Mouse (Mus musculus): ENCODE measurements around the gene Nup107. TPM values are rescaled to one million over a fixed set of nuclear protein-coding genes. Genes with fewer than 3 reads are reported as not detected.
"Not testable (repeated sequence)": the region's sequence is repeated elsewhere in the genome, so short reads cannot be mapped to it uniquely, and the experiment has no call there.

The Nup107 gene
- polyA plus RNA-seq, 1 experiment from 2014 or later: 64.8 TPM

- peaks cover 10% of the 10 kb centered on the region for H3K4me1 ChIP-seq (replicated peaks; ENCODE audit: control insufficient read depth, insufficient read depth, low read length)
- H3K27ac ChIP-seq (ENCODE audit: low read length): no peak overlapping the region
- H3K9ac ChIP-seq (ENCODE audit: low read length): no peak overlapping the region
- no peaks in the 10 kb centered on the region for H3K27me3 ChIP-seq (ENCODE audit: control insufficient read depth, insufficient read depth, low read depth, low read length)
- no peaks in the 10 kb centered on the region for H3K9me3 ChIP-seq (ENCODE audit: control insufficient read depth, low read length)
- peaks cover 37% of the 10 kb centered on the region for H3K36me3 ChIP-seq (ENCODE audit: control insufficient read depth, insufficient read depth, low read length)
- H3K4me2 ChIP-seq (ENCODE audit: low read depth, low read length): no peak overlapping the region
- ATAC-seq (ENCODE audit: low read depth): no peak
- no peak overlapping the region for H3K4me3 ChIP-seq (ENCODE audit: low read length)
These were observed 86.7 kb downstream of the Nup107 start for GRCm38 (mm10) chr10:117705806-117706205.

DNA sequence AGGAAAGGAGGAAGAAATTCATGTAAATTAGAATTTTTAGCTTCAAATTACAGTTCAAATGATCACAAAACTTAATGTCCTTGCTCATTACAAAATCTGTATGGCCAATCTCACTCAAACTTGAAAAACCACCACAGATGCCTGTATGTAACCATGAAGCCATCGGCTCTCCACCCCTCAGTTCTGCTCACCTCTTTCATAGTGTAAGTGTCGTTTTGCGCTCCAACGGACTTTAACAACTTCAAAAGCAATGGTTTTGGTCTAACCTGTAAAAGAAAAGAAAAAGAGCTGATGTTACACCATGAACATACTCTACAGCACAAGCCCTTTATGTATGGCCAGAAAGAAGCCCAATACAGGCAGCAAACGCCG, 87.6 kb downstream of the Nup107 start:
- no peaks in the 10 kb centered on the region for H3K27me3 ChIP-seq (ENCODE audit: control insufficient read depth, insufficient read depth, low read depth, low read length)
- peaks cover 10% of the 10 kb centered on the region for H3K4me1 ChIP-seq (replicated peaks; ENCODE audit: control insufficient read depth, insufficient read depth, low read length)
- H3K27ac ChIP-seq (ENCODE audit: low read length): no peak overlapping the region
- H3K9ac ChIP-seq (ENCODE audit: low read length): no peak overlapping the region
- H3K4me3 ChIP-seq (ENCODE audit: low read length): no peak overlapping the region
- peaks cover 45% of the 10 kb centered on the region for H3K36me3 ChIP-seq (ENCODE audit: control insufficient read depth, insufficient read depth, low read length)
- WGBS: 95% methylated on average over 6 of the region's 6 CpGs
- no peak overlapping the region for H3K4me2 ChIP-seq (ENCODE audit: low read depth, low read length)
- H3K9me3 ChIP-seq (ENCODE audit: control insufficient read depth, low read length): no peaks in the 10 kb centered on the region
- ATAC-seq (ENCODE audit: low read depth): no peak

GRCm38 (mm10) chr10:117704314-117704963, 88.1 kb downstream of the Nup107 start:
- ATAC-seq (ENCODE audit: low read depth); H3K27ac ChIP-seq (ENCODE audit: low read length); H3K27me3 ChIP-seq (ENCODE audit: control insufficient read depth, insufficient read depth, low read depth, low read length); H3K9ac ChIP-seq (ENCODE audit: low read length); H3K9me3 ChIP-seq (ENCODE audit: control insufficient read depth, low read length); H3K4me2 ChIP-seq (ENCODE audit: low read depth, low read length); H3K4me3 ChIP-seq (ENCODE audit: low read length); H3K4me1 ChIP-seq (replicated peaks; ENCODE audit: control insufficient read depth, insufficient read depth, low read length): not testable (repeated sequence)
- H3K36me3 ChIP-seq (ENCODE audit: control insufficient read depth, insufficient read depth, low read length): peaks cover 48% of the 10 kb centered on the region
- WGBS: 98% methylated on average over 6 of the region's 6 CpGs

DNA sequence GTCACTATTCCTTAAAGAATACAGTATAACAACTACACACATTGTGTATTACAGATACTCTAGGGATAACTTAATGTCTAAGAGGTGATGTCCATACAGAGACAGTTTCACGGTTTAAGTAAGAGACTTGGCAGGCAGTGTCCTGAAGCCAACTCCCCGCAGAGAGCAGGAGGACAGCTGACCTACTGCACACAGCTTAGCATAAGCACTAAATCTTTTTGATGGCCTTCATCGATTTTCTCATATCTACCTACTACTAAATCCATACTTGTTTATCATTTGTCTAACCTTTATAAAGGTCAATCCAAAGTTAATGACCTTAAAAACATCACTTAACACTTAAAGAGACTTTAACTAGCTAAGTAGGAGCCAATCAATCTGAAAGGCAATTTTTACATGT, 89.0 kb downstream of the Nup107 start:
- no peak for ATAC-seq (ENCODE audit: low read depth)
- Histone ChIP-seq H3K9ac (ENCODE audit: low read length) (no peak overlapping the region), H3K4me3 (ENCODE audit: low read length) (no peak overlapping the region), H3K4me2 (ENCODE audit: low read depth, low read length) (no peak overlapping the region), H3K27me3 (ENCODE audit: control insufficient read depth, insufficient read depth, low read depth, low read length) (no peaks in the 10 kb centered on the region), H3K9me3 (ENCODE audit: control insufficient read depth, low read length) (no peaks in the 10 kb centered on the region), H3K27ac (ENCODE audit: low read length) (no peak overlapping the region), H3K4me1 (replicated peaks; ENCODE audit: control insufficient read depth, insufficient read depth, low read length) (0 out of 2 replicates have a peak, but pooled peaks cover 3% of the 10 kb centered on the region), H3K36me3 (ENCODE audit: control insufficient read depth, insufficient read depth, low read length) (peaks cover 53% of the 10 kb centered on the region)
- 82% methylated on average over 3 of the region's 3 CpGs for WGBS

GRCm38 (mm10) chr10:117702024-117702833, 90.3 kb downstream of the Nup107 start:
- 94% methylated on average over 6 of the region's 6 CpGs for WGBS
- Histone ChIP-seq H3K4me1 (replicated peaks; ENCODE audit: control insufficient read depth, insufficient read depth, low read length) (0 out of 2 replicates have a peak, but pooled peaks cover 3% of the 10 kb centered on the region), H3K9ac (ENCODE audit: low read length) (no peak overlapping the region), H3K4me3 (ENCODE audit: low read length) (no peak overlapping the region), H3K9me3 (ENCODE audit: control insufficient read depth, low read length) (no peaks in the 10 kb centered on the region), H3K27ac (ENCODE audit: low read length) (no peak overlapping the region), H3K27me3 (ENCODE audit: control insufficient read depth, insufficient read depth, low read depth, low read length) (no peaks in the 10 kb centered on the region), H3K4me2 (ENCODE audit: low read depth, low read length) (no peak overlapping the region), H3K36me3 (ENCODE audit: control insufficient read depth, insufficient read depth, low read length) (peaks cover 61% of the 10 kb centered on the region)
- no peak for ATAC-seq (ENCODE audit: low read depth)

DNA sequence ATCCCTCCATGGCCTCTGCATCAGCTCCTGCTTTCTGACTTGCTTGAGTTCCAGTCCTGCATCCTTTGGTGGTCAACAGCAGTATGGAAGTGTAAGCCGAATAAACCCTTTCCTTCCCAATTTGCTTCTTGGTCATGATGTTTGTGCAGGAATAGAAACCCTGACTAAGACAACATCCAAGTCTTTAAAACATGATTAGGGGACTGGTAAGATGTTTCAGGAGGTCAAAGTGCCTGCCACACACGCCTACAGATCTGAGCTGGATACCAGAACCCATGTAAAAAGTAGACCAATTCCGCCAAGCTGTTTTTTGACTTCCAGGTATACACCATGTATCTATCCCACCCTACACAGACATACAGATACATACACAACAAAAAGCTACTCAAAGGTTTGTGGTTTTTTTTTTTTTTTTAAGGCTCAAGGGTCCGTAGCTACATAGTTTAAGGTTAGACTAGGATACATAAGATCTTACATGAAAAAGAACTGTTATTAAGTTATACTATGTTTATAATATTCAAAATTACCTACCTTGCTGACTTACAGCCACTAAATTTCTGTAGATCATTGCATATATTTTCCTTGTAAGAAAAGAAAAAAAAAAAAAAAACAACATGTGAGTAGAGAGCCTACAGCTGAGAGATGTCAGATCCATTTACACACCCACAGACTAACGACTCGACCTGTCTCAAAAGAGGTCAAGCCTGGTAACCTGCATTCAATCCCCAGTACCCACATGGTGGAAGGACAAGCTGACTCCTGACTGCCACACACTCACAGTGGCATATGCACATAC, 91.3 kb downstream of the Nup107 start:
- no peak overlapping the region for H3K9ac ChIP-seq (ENCODE audit: low read length)
- no peak for ATAC-seq (ENCODE audit: low read depth)
- H3K36me3 ChIP-seq (ENCODE audit: control insufficient read depth, insufficient read depth, low read length): peaks cover 59% of the 10 kb centered on the region
- no peaks in the 10 kb centered on the region for H3K9me3 ChIP-seq (ENCODE audit: control insufficient read depth, low read length)
- H3K4me1 ChIP-seq (replicated peaks; ENCODE audit: control insufficient read depth, insufficient read depth, low read length): no peaks in the 10 kb centered on the region
- no peaks in the 10 kb centered on the region for H3K27me3 ChIP-seq (ENCODE audit: control insufficient read depth, insufficient read depth, low read depth, low read length)
- no peak overlapping the region for H3K4me3 ChIP-seq (ENCODE audit: low read length)
- no peak overlapping the region for H3K27ac ChIP-seq (ENCODE audit: low read length)
- H3K4me2 ChIP-seq (ENCODE audit: low read depth, low read length): no peak overlapping the region
- 89% methylated on average over 6 of the region's 6 CpGs for WGBS

Other genes starting within 250 kb of the Nup107 start
- gene Cpm, start 163.2 kb downstream of the Nup107 start, polyA plus RNA-seq (2015; fragmentation: Nextera tagmentation; extraction: Ambion mirVana): 83.7 and 86.9 TPM in 2 replicates
- 51.2 and 51.7 TPM in 2 replicates for gene Mdm2, start 81.9 kb downstream of the Nup107 start, polyA plus RNA-seq (2015; fragmentation: Nextera tagmentation; extraction: Ambion mirVana)
- gene Slc35e3, start 46.3 kb downstream of the Nup107 start, polyA plus RNA-seq (2015; fragmentation: Nextera tagmentation; extraction: Ambion mirVana): 18.3 and 18.6 TPM in 2 replicates
- gene Rap1b, start 53.3 kb upstream of the Nup107 start, polyA plus RNA-seq (2015; fragmentation: Nextera tagmentation; extraction: Ambion mirVana): 215 and 222 TPM in 2 replicates

Measured in lung, embryonic 16.5 days (tissue).